Mouse (Mus musculus) layer of hippocampus, adult 2 months (tissue): ENCODE data around the gene Gm9195. TPM values are rescaled to one million over a fixed set of nuclear protein-coding genes. Genes with fewer than 3 reads are reported as not detected.

Experiments used
- DNase-seq, 2 experiments: peaks; one replicate each; pipeline ENCODE4 v3.0.0; 2022; ENCODE audit warnings: low spot score in 2 of 2
- H3K27ac ChIP-seq: fragments of 200-600 bp; 2 replicates; pipeline ENCODE4 v1.8.1; 2022
- H3K4me3 ChIP-seq: fragments of 200-600 bp; 2 replicates; pipeline ENCODE4 v1.8.1; 2022; ENCODE audit warnings: mild to moderate bottlenecking
- CTCF ChIP-seq: fragments of 200-600 bp; conservative IDR thresholded peaks from 2 replicates; pipeline ENCODE4 v1.8.1; 2022; ENCODE audit warnings: antibody characterized with exemption, mild to moderate bottlenecking, moderate library complexity
- long read RNA-seq, 2 experiments: library from polyadenylated mRNA; stranded (forward); transcript quantifications; one replicate each; pipeline ENCODE4 v2.0.0; 2021; ENCODE audit warnings: borderline mapping rate in 2 of 2
- total RNA-seq, 2 experiments: library from RNA; stranded (reverse); gene quantifications; 2 replicates each; pipeline ENCODE4 v1.2.3; 2021

Gene Gm9195
- not detected for total RNA-seq
- long read RNA-seq, experiment 1: 0 reads
- long read RNA-seq, experiment 2: 0 reads

GRCm38 (mm10) chr14:72491738-72492137 lies at the start of gene Gm9195:
Gm9195 (minus strand) TSS chr14:72491838.
- DNase-seq: no peak
- no peak within 1 kb of the TSS for H3K27ac ChIP-seq
- H3K4me3 ChIP-seq: no peak within 1 kb of the TSS
- no peak for TF ChIP-seq CTCF

- no peak for TF ChIP-seq CTCF
- Histone ChIP-seq H3K4me3 (no peak overlapping the region), H3K27ac (no peak overlapping the region)
- no peak for DNase-seq
These were observed 44.9 kb upstream of the Gm9195 start for GRCm38 (mm10) chr14:72536392-72537017.

GRCm38 (mm10) chr14:72533862-72534261 lies 42.2 kb upstream of the Gm9195 start:
- no peak overlapping the region for H3K4me3 ChIP-seq
- DNase-seq: no peak
- H3K27ac ChIP-seq: no peak overlapping the region
- no peak for TF ChIP-seq CTCF

GRCm38 (mm10) chr14:72532028-72532917 lies 40.6 kb upstream of the Gm9195 start:
- Histone ChIP-seq H3K4me3 (peak overlapping the region; percentile 58), H3K27ac (no peak overlapping the region)
- no peak for DNase-seq
- peak; percentile 22 for TF ChIP-seq CTCF

- no peak for TF ChIP-seq CTCF
These were observed 35.5 kb upstream of the Gm9195 start for GRCm38 (mm10) chr14:72527126-72527525.

GRCm38 (mm10) chr14:72519561-72519960 lies 27.9 kb upstream of the Gm9195 start:
- TF ChIP-seq CTCF: no peak
- DNase-seq: no peak
- Histone ChIP-seq H3K4me3 (no peak overlapping the region), H3K27ac (no peak overlapping the region)

More at GRCm38 (mm10) chr14:72527126-72527525, 35.5 kb upstream of the Gm9195 start:
- no peak for DNase-seq
- Histone ChIP-seq H3K4me3 (no peak overlapping the region), H3K27ac (no peak overlapping the region)

- no peak for TF ChIP-seq CTCF
- DNase-seq: no peak
- H3K4me3 ChIP-seq: no peak overlapping the region
- no peak overlapping the region for H3K27ac ChIP-seq
These were observed 27.1 kb upstream of the Gm9195 start for GRCm38 (mm10) chr14:72518786-72519185.

- Histone ChIP-seq H3K27ac (no peak overlapping the region), H3K4me3 (no peak overlapping the region)
- peak; percentile 29 to 61 for DNase-seq
- peak; percentile 88 for TF ChIP-seq CTCF
These were observed 24.7 kb upstream of the Gm9195 start for GRCm38 (mm10) chr14:72516376-72516775.

- H3K4me3 ChIP-seq: no peak overlapping the region
- DNase-seq: no peak
- no peak for TF ChIP-seq CTCF
- H3K27ac ChIP-seq: no peak overlapping the region
These were observed 15.2 kb upstream of the Gm9195 start for GRCm38 (mm10) chr14:72506723-72507420.

- Histone ChIP-seq H3K4me3 (no peak overlapping the region), H3K27ac (no peak overlapping the region)
- no peak for TF ChIP-seq CTCF
- DNase-seq: no peak
These were observed 14.5 kb upstream of the Gm9195 start for GRCm38 (mm10) chr14:72506018-72506722.

GRCm38 (mm10) chr14:72504985-72505384 lies 13.3 kb upstream of the Gm9195 start:
- no peak overlapping the region for H3K4me3 ChIP-seq
- H3K27ac ChIP-seq: no peak overlapping the region
- peak; percentile 36 for TF ChIP-seq CTCF
- no peak for DNase-seq

- TF ChIP-seq CTCF: no peak
- no peak for DNase-seq
These were observed 11.6 kb upstream of the Gm9195 start for GRCm38 (mm10) chr14:72503241-72503640.

More at GRCm38 (mm10) chr14:72503241-72503640, 11.6 kb upstream of the Gm9195 start:
- H3K4me3 ChIP-seq: no peak overlapping the region
- no peak overlapping the region for H3K27ac ChIP-seq
